Mouse (Mus musculus) common myeloid progenitor, adult 5-6 weeks (primary cell): ENCODE data around the gene Sec14l3. TPM values are rescaled to one million over a fixed set of nuclear protein-coding genes. Genes with fewer than 3 reads are reported as not detected.

ENCODE experiments used
- ATAC-seq: replicated peaks from 2 replicates; pipeline ENCODE4 v1.8.0; 2016; ENCODE audit warnings: low read depth, mild to moderate bottlenecking, moderate TSS enrichment, inconsistent platforms; ENCODE audit not compliant: poor library complexity, severe bottlenecking
- total RNA-seq: library from RNA; stranded (forward); fragments of 200-1000, 187-1606 nt; gene quantifications from 2 replicates; pipeline ENCODE4 v1.2.3, GENCODE M21; 2017

Sec14l3 gene
- total RNA-seq, 1 experiment from 2014 or later: not detected

GRCm38 (mm10) chr11:4122742-4123579, 58.3 kb downstream of the Sec14l3 start, which contains the start of gene Sec14l2:
Gene Sec14l2 (minus strand): TSS chr11:4123415.
- ATAC-seq: peak; percentile 58

- peak; percentile 33; the same call in 1 of the 2 replicates for ATAC-seq
These were observed 59.3 kb downstream of the Sec14l3 start for GRCm38 (mm10) chr11:4123922-4124321.

GRCm38 (mm10) chr11:4127059-4127458, 62.4 kb downstream of the Sec14l3 start:
- ATAC-seq: no peak

Other genes with a start within 250 kb of the Sec14l3 start
- not detected in 2 replicates for gene Osbp2, start 200.9 kb upstream of the Sec14l3 start, total RNA-seq
- gene 4921536K21Rik, start 169.7 kb upstream of the Sec14l3 start, total RNA-seq: not detected in 2 replicates
- gene Dusp18, start 169.6 kb upstream of the Sec14l3 start, total RNA-seq: 0.29 and 0.69 TPM in 2 replicates
- gene Slc35e4, start 150.2 kb upstream of the Sec14l3 start, total RNA-seq: 1.3 and 2.6 TPM in 2 replicates
- 13.3 and 14.8 TPM in 2 replicates for gene Tcn2, start 132.7 kb upstream of the Sec14l3 start, total RNA-seq
- 140 and 247 TPM in 2 replicates for gene Pes1, start 100.9 kb upstream of the Sec14l3 start, total RNA-seq
- gene 4930556J24Rik, start 88.1 kb upstream of the Sec14l3 start, total RNA-seq: not detected in 2 replicates
- 1.0 TPM in 1 of 2 replicates, not detected in the other for gene Gal3st1, start 81.2 kb upstream of the Sec14l3 start, total RNA-seq
- gene Sec14l4, start 33.4 kb upstream of the Sec14l3 start, total RNA-seq: not detected in 2 replicates
- 10.7 and 16.0 TPM in 2 replicates for gene Mtfp1, start 30.6 kb downstream of the Sec14l3 start, total RNA-seq
- gene Sec14l2, start 58.6 kb downstream of the Sec14l3 start, total RNA-seq: 2.1 and 3.7 TPM in 2 replicates
- gene Rnf215, start 70.4 kb downstream of the Sec14l3 start, total RNA-seq: 8.7 and 11.5 TPM in 2 replicates
- 2.1 TPM in 2 replicates for gene Ccdc157, start 95.5 kb downstream of the Sec14l3 start, total RNA-seq
- gene Sf3a1, start 95.5 kb downstream of the Sec14l3 start, total RNA-seq: 47.1 and 54.6 TPM in 2 replicates
- 4.7 and 6.3 TPM in 2 replicates for gene Tbc1d10a, start 121.9 kb downstream of the Sec14l3 start, total RNA-seq
- 0.50 and 4.6 TPM in 2 replicates for gene Castor1, start 153.4 kb downstream of the Sec14l3 start, total RNA-seq
- 15.7 and 16.1 TPM in 2 replicates for gene Osm, start 171.6 kb downstream of the Sec14l3 start, total RNA-seq
- 0.63 and 1.1 TPM in 2 replicates for gene Lif, start 192.7 kb downstream of the Sec14l3 start, total RNA-seq